Mouse (Mus musculus) cerebellum, postnatal 4 days (tissue): ENCODE results near the gene Defb23.
"Not testable (repeated sequence)": the region's sequence is repeated elsewhere in the genome, so short reads cannot be mapped to it uniquely, and the experiment has no call there.

Experiments
- DNase-seq, 2 experiments: peaks; one replicate each; pipeline ENCODE4 v3.0.0; 2022; ENCODE audit warnings: low spot score in 2 of 2, mixed read lengths in 1 of 2

Defb23 gene

GRCm38 (mm10) chr2:152436983-152437860 lies 27.2 kb downstream of the Defb23 start:
- peak; percentile 82 to 90 for DNase-seq

GRCm38 (mm10) chr2:152436405-152436901 lies 28.0 kb downstream of the Defb23 start:
- DNase-seq = no peak

GRCm38 (mm10) chr2:152428481-152428880 lies 35.9 kb downstream of the Defb23 start:
- DNase-seq = not testable (repeated sequence)

GRCm38 (mm10) chr2:152427493-152427892 lies 36.9 kb downstream of the Defb23 start:
- no peak for DNase-seq

GRCm38 (mm10) chr2:152415786-152416185 lies 48.6 kb downstream of the Defb23 start:
- DNase-seq = no peak

GRCm38 (mm10) chr2:152415287-152415686 lies 49.1 kb downstream of the Defb23 start, which contains the start of gene 6820408C15Rik:
Gene 6820408C15Rik (plus strand): TSS chr2:152415587.
- no peak for DNase-seq

- DNase-seq = peak; percentile 72 to 88
These were observed 49.7 kb downstream of the Defb23 start, which contains the start of gene Zcchc3 for GRCm38 (mm10) chr2:152414591-152415165. Gene Zcchc3 (minus strand): TSS chr2:152415027.

- peak in 1 of 2 experiments; percentile 31 for DNase-seq
These were observed 50.4 kb downstream of the Defb23 start for GRCm38 (mm10) chr2:152413765-152414584.

GRCm38 (mm10) chr2:152413158-152413764 lies 51.2 kb downstream of the Defb23 start:
- no peak for DNase-seq

GRCm38 (mm10) chr2:152412526-152413157 lies 51.8 kb downstream of the Defb23 start:
- no peak for DNase-seq

GRCm38 (mm10) chr2:152411471-152411870 lies 52.9 kb downstream of the Defb23 start:
- no peak for DNase-seq

GRCm38 (mm10) chr2:152410971-152411371 lies 53.4 kb downstream of the Defb23 start:
- peak; percentile 61 to 84 for DNase-seq

- DNase-seq = no peak
These were observed 54.6 kb downstream of the Defb23 start for GRCm38 (mm10) chr2:152409781-152410180.
